Mouse (Mus musculus) embryo, embryonic 10.5 days (tissue): Measurements from ENCODE around the gene Tmem120b.
A peak's percentile ranks its signal among the peaks of the same experiment; 100 is the strongest.
"Not testable (repeated sequence)": the region's sequence is repeated elsewhere in the genome, so short reads cannot be mapped to it uniquely, and the experiment has no call there.

Source experiments
- DNase-seq: peaks from one replicate; pipeline ENCODE4 v3.0.0-alpha.2; 2015; ENCODE audit warnings: low spot score

Gene Tmem120b

GRCm38 (mm10) chr5:123057366-123058250, 10.6 kb upstream of the Tmem120b start:
- DNase-seq: peak; percentile 100

GRCm38 (mm10) chr5:123058251-123059102, 9.7 kb upstream of the Tmem120b start:
- DNase-seq: no peak

GRCm38 (mm10) chr5:123059757-123060520, 8.3 kb upstream of the Tmem120b start:
- peak; percentile 73 for DNase-seq

DNA sequence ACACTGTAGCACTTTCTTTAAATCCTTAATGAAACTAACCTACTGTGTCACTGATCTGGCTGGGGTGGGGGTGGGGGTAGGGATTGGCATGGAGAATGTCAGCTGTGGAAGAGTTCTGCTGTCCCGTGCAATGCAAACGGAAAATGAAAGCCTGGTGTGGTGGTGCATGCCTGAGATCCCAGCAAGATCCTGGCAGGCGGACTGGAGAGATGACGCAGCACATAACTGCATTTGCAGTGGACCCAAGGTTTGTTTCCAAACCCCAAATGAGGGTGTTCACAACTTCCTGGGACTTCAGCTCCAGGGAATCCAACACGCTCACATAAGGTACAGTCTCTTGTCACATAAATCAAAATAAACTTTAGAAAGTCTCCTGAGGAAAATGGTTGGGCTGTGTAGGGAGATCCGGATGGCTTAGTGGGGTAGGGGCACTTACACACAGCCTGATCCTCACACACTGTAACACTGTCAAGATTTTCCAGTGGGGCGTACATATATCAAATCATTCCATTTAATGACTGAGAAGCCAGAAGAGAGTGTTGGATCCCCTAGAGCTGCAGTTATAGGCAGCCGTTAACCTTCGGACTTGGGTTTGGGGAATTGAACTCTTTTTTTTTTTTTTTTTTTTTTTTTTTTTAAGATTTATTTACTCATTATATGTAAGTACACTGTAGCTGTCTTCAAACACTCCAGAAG, 7.4 kb upstream of the Tmem120b start:
- DNase-seq: no peak

- DNase-seq: not testable (repeated sequence)
Measured at GRCm38 (mm10) chr5:123061402-123061749, 6.8 kb upstream of the Tmem120b start.

GRCm38 (mm10) chr5:123063141-123063540, 5.1 kb upstream of the Tmem120b start:
- no peak for DNase-seq

GRCm38 (mm10) chr5:123064207-123064606, 4.0 kb upstream of the Tmem120b start:
- DNase-seq: peak; percentile 91

DNA sequence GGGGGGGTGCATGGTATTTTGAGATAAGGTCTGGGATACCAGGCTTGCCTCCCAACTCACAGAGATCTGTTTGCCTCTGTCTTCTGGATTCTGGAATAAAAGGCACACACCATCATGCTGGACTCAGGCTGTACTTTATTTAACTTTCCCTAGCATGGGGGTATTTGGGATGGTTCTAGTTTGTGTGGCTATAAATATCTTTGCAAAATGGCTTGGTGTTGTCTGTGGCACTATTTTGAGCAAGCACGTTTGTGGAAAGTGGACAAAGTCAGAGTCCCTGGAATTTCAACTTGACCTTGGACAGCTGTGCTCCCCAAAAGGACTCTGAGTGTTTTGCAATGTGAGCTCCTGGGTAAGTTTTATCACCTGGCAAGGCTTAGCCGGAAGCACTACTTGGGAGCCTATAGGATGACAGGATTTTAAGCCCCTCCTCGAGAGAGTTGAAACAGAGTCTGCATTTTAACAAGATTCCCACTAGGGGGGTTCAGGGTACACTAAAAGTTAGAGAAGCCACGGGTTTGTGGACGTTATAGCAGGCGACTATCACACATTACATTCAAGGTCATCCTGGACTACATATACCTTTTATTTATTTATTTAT, 720 bp upstream of the Tmem120b start:
- peak; percentile 75 for DNase-seq

DNA sequence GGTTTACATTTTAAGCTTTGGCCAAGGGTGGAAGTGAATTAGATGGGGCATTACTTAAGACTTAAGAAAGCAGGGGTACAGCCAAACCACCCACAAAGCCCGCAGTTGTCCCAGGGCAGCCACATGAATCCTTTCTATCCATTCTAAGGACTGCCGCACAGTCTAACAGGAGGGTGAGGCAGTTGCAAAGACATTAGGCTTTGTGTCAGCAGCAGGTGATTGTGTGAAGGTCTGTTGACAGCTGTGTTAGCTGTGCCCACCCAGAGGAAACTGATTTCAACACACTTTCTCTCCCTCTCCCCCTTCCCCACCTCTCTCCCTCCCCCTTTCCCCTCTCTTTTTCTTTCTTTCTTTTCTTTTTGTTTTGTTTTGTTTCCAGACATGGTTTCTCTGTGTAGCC, 499 bp downstream of the Tmem120b start:
- DNase-seq: no peak

DNA sequence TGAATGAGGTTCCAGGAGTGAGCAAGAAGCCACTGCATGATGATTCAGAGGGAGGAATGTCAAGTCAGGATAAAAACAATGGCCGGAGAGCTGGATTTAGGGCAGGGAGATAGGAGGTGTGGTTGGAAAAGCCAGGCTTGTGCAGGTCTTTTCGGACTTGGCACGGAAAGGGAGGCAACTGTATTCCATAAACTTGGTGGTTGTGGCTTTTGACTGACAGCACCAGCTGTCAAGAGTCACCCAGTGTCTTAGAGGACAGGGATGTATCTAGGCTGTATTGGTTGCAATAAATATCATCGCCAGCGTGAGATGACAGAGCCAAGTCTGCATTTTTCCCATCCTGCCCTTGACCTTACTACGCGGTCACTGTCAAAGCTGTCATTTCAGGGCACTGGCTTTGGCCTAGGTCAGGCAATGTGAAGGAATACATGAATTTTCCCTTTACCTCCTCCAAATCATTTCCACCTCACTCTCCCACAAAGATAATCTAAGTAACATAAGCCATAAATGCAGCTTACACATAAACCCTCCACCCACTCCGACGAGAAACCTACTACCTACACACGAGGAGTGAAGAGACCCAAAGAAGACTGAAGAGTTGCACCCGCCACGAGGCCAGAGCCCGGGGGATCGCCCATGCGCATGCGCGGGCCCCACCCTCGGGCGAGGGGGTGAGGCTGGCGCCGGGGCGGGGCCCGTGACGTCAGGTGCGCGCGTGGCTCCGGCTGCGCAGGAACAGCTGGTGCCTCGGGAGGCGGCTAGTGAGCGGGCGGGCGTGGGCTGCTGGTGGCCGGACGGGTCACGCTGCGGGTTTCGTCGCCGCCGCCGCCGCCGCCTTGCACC, 7.6 kb downstream of the Tmem120b start:
- DNase-seq: peak; percentile 92

DNA sequence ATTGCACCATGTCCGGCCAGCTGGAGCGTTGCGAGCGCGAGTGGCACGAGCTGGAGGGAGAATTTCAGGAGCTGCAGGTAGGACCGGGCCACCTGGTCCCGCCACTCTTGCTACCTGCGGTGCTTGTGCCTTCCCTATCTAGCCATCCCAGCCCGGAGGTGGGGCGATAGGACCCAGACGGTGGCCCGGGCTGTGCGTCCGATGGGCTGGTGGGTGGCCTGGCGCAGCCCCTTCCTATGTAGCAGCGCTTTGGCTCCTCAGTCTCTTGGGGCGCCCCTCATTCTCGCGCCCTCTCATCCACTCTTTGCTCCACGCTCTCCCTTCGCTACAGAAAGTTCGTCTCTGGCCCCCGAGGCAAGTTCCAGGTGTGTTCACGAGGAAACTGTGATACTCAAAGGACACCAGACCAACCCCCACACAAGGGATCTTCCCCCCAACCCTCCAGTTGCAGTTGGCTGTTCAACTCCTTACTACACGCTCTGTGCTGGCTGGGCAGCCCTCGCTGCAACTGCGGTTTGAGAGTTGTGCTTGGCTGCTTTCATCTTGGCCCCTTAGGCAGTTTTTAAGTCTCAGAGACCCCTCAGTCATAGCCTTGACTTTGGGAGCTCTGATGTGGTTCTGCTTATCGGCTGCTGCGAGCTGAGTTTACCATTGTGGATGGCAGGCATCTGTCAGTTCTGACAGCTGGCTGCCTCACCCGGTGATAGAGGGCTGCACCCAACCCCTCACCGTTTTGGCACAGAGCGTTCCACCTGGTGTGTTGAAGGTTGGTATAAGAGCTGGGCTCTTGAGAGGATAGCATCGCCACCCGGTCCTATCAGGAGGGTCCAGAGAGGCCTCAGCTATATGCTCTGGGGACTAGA, 8.4 kb downstream of the Tmem120b start:
- peak; percentile 72 for DNase-seq

DNA sequence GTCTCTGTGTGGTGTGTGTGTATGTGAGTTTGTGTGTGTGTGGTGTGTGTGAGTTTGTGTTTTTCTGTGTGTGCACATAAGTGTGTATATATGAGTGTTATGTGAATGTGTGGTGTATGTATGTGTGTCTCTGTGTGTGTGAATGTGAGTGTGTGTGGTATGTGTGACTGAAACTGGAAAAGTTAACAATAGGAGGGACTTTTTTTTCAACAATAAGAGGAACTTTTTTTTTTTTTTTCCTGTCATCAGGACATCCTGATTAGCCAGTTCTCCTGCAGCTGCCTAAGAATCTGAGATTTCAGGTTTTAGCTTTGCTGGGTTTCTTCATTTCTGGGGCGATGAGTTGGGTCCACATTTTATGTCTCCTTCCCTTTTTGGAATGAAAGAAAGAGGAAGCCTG, 11.4 kb downstream of the Tmem120b start:
- DNase-seq: no peak

GRCm38 (mm10) chr5:123080041-123080440, 11.8 kb downstream of the Tmem120b start:
- peak; percentile 50 for DNase-seq

- no peak for DNase-seq
Measured at GRCm38 (mm10) chr5:123080510-123080909, 12.3 kb downstream of the Tmem120b start.

DNA sequence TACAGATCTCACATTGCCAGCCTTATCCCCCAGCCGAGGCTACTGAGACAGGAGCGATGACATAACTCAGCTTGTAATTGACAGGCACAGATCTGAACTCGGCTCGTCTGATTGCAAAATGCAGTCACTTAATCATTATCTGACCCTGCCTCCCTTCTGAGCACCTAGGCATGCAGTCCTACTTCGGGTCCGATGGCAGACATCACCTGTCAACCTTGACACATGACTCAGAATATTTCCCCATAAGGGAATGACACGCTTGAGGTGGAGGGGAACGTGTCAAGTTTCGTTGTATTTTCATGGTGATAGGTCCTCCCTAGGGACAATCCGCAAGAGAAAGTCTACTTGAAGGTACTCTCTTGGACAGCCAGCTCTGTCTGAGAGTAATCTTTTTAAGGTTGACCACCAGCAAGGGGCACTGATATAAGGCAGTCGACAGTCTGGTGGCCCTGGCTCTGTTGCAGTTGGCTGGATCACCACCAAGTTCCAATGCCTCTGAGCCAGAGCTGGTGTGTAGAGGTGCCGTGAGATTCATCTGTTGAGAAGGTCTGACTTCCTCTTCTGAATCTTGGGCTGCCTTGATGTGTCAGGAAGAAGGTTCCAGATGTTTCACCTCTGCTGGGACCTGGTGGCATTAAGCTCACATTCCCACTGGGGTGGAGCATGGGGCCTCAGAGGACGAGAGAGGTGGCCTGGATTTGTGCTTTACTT, 15.3 kb downstream of the Tmem120b start:
- DNase-seq: no peak

- no peak for DNase-seq
Measured at GRCm38 (mm10) chr5:123086501-123086900, 18.3 kb downstream of the Tmem120b start.

DNA sequence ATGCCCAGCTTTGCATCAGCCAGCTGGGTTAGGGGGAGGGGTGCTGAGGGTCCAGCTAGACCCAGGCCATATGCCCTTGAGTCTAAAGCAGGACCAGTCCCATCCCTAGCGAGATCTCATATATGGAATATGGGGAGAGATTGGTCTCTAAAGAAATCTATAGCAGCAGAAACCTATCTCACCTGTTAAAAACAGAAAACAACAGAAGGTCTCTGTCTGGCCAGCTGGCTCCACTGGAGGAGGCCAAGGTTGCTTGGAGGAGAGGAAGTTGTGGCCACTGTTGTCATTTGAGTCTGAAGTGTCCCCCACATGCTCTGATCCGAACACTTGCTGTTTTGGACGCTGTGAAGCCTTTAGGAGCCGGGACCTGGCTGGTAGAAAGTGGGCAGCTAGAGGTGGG, 20.6 kb downstream of the Tmem120b start:
- no peak for DNase-seq

- no peak for DNase-seq
Measured at GRCm38 (mm10) chr5:123090560-123091306, 22.5 kb downstream of the Tmem120b start.
